Mouse (Mus musculus) myocyte (in vitro differentiated cells): ENCODE measurements around the gene Ranbp1.

ENCODE experiments used
- MAX ChIP-seq: IDR thresholded peaks from one replicate; pipeline ENCODE4 v1.6.1; 2011; ENCODE audit warnings: low read depth, mild to moderate bottlenecking, control low read depth
- MYOD1 ChIP-seq, 3 experiments: IDR thresholded peaks; one replicate each; pipeline ENCODE4 v1.6.1; 2011; ENCODE audit warnings: control low read depth in 2 of 3, low read depth in 2 of 3, mild to moderate bottlenecking in 2 of 3, moderate library complexity in 1 of 3; ENCODE audit not compliant: insufficient read length in 2 of 3, control insufficient read depth in 1 of 3
- POLR2A ChIP-seq: IDR thresholded peaks from one replicate; pipeline ENCODE4 v1.6.1; 2011; ENCODE audit warnings: low read depth, mild to moderate bottlenecking, control low read depth, moderate library complexity; ENCODE audit not compliant: insufficient read length
- POLR2AphosphoS2 ChIP-seq: IDR thresholded peaks from one replicate; pipeline ENCODE4 v1.6.1; 2011; ENCODE audit warnings: low read depth, control low read depth; ENCODE audit not compliant: insufficient read length
- REST ChIP-seq: IDR thresholded peaks from one replicate; pipeline ENCODE4 v1.6.1; 2011; ENCODE audit warnings: mild to moderate bottlenecking, control low read depth, moderate library complexity; ENCODE audit not compliant: insufficient read depth, insufficient read length
- USF1 ChIP-seq: IDR thresholded peaks from one replicate; pipeline ENCODE4 v1.6.1; 2011; ENCODE audit warnings: low read depth, mild to moderate bottlenecking, control low read depth, moderate library complexity

DNA sequence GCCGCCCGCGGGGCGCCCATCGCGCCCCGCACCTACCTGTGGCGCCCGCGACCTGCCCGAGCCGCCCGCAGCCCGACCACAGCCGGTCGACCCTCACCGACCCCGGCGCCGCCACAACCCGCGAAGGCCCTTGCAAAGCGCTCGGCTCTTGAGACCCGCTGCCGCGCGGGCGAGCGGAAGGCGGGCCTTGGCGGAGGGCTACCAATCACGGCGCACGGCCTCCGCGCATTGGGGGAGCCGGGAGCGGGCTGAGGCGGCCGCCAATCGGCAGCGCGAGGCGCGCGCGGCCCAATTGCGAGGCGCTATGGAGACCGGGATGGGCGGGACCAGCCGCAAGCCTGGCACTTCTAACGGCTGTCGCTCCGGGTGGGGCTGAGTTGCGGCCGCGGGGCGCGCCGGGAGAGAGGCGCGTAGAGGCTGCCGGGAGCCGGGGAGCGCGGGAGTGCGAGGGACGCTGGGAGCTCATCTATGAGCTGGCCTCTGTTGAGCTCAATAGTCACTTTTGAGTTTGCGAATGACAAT is 40.6 kb upstream of the Ranbp1 start, which contains the start of gene Dgcr8:
- peak; percentile 62 for TF ChIP-seq POLR2A
- no peak for TF ChIP-seq MAX
- TF ChIP-seq POLR2AphosphoS2 = peak; percentile 39
- peak in 2 of 3 experiments; percentile 6 to 38 for TF ChIP-seq MYOD1 (IDR thresholded peaks at IDR 0.05; ENCODE audit: control insufficient read depth in 1 of 3, insufficient read length in 2 of 3, low read depth in 2 of 3)
- TF ChIP-seq USF1 = no peak
- TF ChIP-seq REST = no peak
